Mouse (Mus musculus) MEL (cell line): Measurements from ENCODE around the gene Rasgrp3. TPM values are rescaled to one million over a fixed set of nuclear protein-coding genes. Genes with fewer than 3 reads are reported as not detected.
A peak's percentile ranks its signal among the peaks of the same experiment; 100 is the strongest.

Experiments used
- DNase-seq: peaks from one replicate; pipeline ENCODE4 v3.0.0; 2011; ENCODE audit warnings: low read depth, low spot score
- H3K27ac ChIP-seq: 2 replicates; pipeline ENCODE4 v1.5.1; 2012; ENCODE audit warnings: low read depth, mild to moderate bottlenecking, control low read depth, low read length, moderate library complexity; ENCODE audit not compliant: control insufficient read depth
- H3K27me3 ChIP-seq, 2 experiments: fragments of 150-350 bp in 1 of 2; sonication (generic) in 1 of 2; 2 replicates each; pipeline ENCODE4 v1.6.1; 2012; ENCODE audit warnings: low read length in 2 of 2, mild to moderate bottlenecking in 2 of 2, improper control_type of control experiment in 1 of 2, moderate library complexity in 1 of 2; ENCODE audit not compliant: insufficient read depth in 2 of 2, control insufficient read depth in 1 of 2
- H3K36me3 ChIP-seq, 2 experiments: 2 replicates each; pipeline ENCODE4 v1.6.1; 2012 to 2014; ENCODE audit warnings: low read length in 2 of 2, improper control_type of control experiment in 1 of 2, inconsistent platforms in 1 of 2, mild to moderate bottlenecking in 1 of 2; ENCODE audit not compliant: insufficient read depth in 2 of 2, control insufficient read depth in 1 of 2
- H3K4me1 ChIP-seq, 2 experiments: fragments of 150-350 bp in 1 of 2; sonication (generic) in 1 of 2; 2 replicates each; pipeline ENCODE4 v1.6.1; 2012; ENCODE audit warnings: low read length in 2 of 2, improper control_type of control experiment in 1 of 2, mild to moderate bottlenecking in 1 of 2; ENCODE audit not compliant: insufficient read depth in 2 of 2, control insufficient read depth in 1 of 2
- H3K4me3 ChIP-seq, 2 experiments: fragments of 150-350 bp in 1 of 2; sonication (generic) in 1 of 2; 2 replicates each; pipeline ENCODE4 v1.5.1; 2012; ENCODE audit warnings: low read depth in 2 of 2, low read length in 2 of 2, mild to moderate bottlenecking in 2 of 2, moderate library complexity in 2 of 2, control low read depth in 1 of 2, improper control_type of control experiment in 1 of 2; ENCODE audit not compliant: control insufficient read depth in 1 of 2, insufficient read depth in 1 of 2
- H3K79me2 ChIP-seq: 2 replicates; pipeline ENCODE4 v1.6.1; 2012; ENCODE audit warnings: mild to moderate bottlenecking, low read length, moderate library complexity; ENCODE audit not compliant: control insufficient read depth, poor library complexity, insufficient read depth
- H3K9ac ChIP-seq: 2 replicates; pipeline ENCODE4 v1.6.1; 2012; ENCODE audit warnings: low read depth, mild to moderate bottlenecking, control low read depth, low read length, moderate library complexity; ENCODE audit not compliant: control insufficient read depth, poor library complexity, severe bottlenecking
- H3K9me3 ChIP-seq: fragments of 150-350 bp; sonication (generic); replicated peaks from 2 replicates; pipeline ENCODE4 v1.6.1; 2012; ENCODE audit warnings: mild to moderate bottlenecking, low read length, improper control_type of control experiment, moderate library complexity; ENCODE audit not compliant: insufficient read depth
- BHLHE40 ChIP-seq: IDR thresholded peaks from 2 replicates; pipeline ENCODE4 v1.6.1; 2012; ENCODE audit warnings: low read depth, mild to moderate bottlenecking, inconsistent platforms, low read length, improper control_type of control experiment, borderline replicate concordance
- CHD1 ChIP-seq: IDR thresholded peaks from 2 replicates; pipeline ENCODE4 v1.6.1; 2012; ENCODE audit warnings: low read depth, mild to moderate bottlenecking, inconsistent platforms, low read length, improper control_type of control experiment
- CHD2 ChIP-seq: IDR thresholded peaks from 2 replicates; pipeline ENCODE4 v1.6.1; 2011; ENCODE audit warnings: low read length, improper control_type of control experiment
- CTCF ChIP-seq, 3 experiments: IDR thresholded peaks in 2 of 3; conservative IDR thresholded peaks in 1 of 3; 2 replicates each; pipeline ENCODE4 v1.5.1; 2011 to 2012; ENCODE audit warnings: low read length in 3 of 3, low read depth in 2 of 3, mild to moderate bottlenecking in 2 of 3, improper control_type of control experiment in 1 of 3, inconsistent platforms in 1 of 3, mixed read lengths in 1 of 3, moderate library complexity in 1 of 3; ENCODE audit not compliant: control insufficient read depth in 1 of 3, insufficient read depth in 1 of 3, poor library complexity in 1 of 3, severe bottlenecking in 1 of 3
- EP300 ChIP-seq, 2 experiments: IDR thresholded peaks; 2 replicates each; pipeline ENCODE4 v1.6.1; 2011; ENCODE audit warnings: improper control_type of control experiment in 2 of 2, low read length in 2 of 2, low read depth in 1 of 2, mild to moderate bottlenecking in 1 of 2
- ETS1 ChIP-seq: IDR thresholded peaks from 2 replicates; pipeline ENCODE4 v1.6.1; 2012; ENCODE audit warnings: low read depth, mild to moderate bottlenecking, inconsistent platforms, low read length, improper control_type of control experiment, moderate library complexity
- JUND ChIP-seq: IDR thresholded peaks from 2 replicates; pipeline ENCODE4 v1.6.1; 2011; ENCODE audit warnings: low read depth, mild to moderate bottlenecking, improper control_type of control experiment, low read length
- KAT2A ChIP-seq: conservative IDR thresholded peaks from 2 replicates; pipeline ENCODE4 v1.6.1; 2012; ENCODE audit warnings: low read depth, low read length, improper control_type of control experiment, inconsistent platforms
- MAFK ChIP-seq: IDR thresholded peaks from 2 replicates; pipeline ENCODE4 v1.6.1; 2011; ENCODE audit warnings: low read depth, mild to moderate bottlenecking, low read length, improper control_type of control experiment, borderline replicate concordance
- MAX ChIP-seq: IDR thresholded peaks from 2 replicates; pipeline ENCODE4 v1.6.1; 2011; ENCODE audit warnings: low read length, improper control_type of control experiment
- MAZ ChIP-seq: IDR thresholded peaks from 2 replicates; pipeline ENCODE4 v1.6.1; 2012; ENCODE audit warnings: low read depth, mild to moderate bottlenecking, inconsistent platforms, low read length, improper control_type of control experiment
- NELFE ChIP-seq: IDR thresholded peaks from 2 replicates; pipeline ENCODE4 v1.6.1; 2011; ENCODE audit warnings: low read depth, low read length, improper control_type of control experiment
- POLR2A ChIP-seq, 2 experiments: IDR thresholded peaks; 2 replicates each; pipeline ENCODE4 v1.6.1; 2011 to 2012; ENCODE audit warnings: low read length in 2 of 2, mild to moderate bottlenecking in 2 of 2, control low read depth in 1 of 2, improper control_type of control experiment in 1 of 2, low read depth in 1 of 2, moderate library complexity in 1 of 2; ENCODE audit not compliant: control insufficient read depth in 1 of 2, insufficient read depth in 1 of 2, poor library complexity in 1 of 2
- POLR2AphosphoS2 ChIP-seq: IDR thresholded peaks from 2 replicates; pipeline ENCODE4 v1.6.1; 2011; ENCODE audit warnings: low read length, improper control_type of control experiment
- RAD21 ChIP-seq: IDR thresholded peaks from 2 replicates; pipeline ENCODE4 v1.6.1; 2011; ENCODE audit warnings: mild to moderate bottlenecking, low read depth, low read length, improper control_type of control experiment
- SIN3A ChIP-seq: IDR thresholded peaks from 2 replicates; pipeline ENCODE4 v1.6.1; 2012; ENCODE audit warnings: low read length, improper control_type of control experiment, inconsistent platforms
- ZKSCAN1 ChIP-seq: IDR thresholded peaks from 2 replicates; pipeline ENCODE4 v1.6.1; 2012; ENCODE audit warnings: low read depth, mild to moderate bottlenecking, inconsistent platforms, low read length, improper control_type of control experiment, moderate library complexity
- ZMIZ1 ChIP-seq: IDR thresholded peaks from 2 replicates; pipeline ENCODE4 v1.6.1; 2012; ENCODE audit warnings: low read depth, mild to moderate bottlenecking, inconsistent platforms, low read length, improper control_type of control experiment, moderate library complexity
- ZNF384 ChIP-seq: IDR thresholded peaks from 2 replicates; pipeline ENCODE4 v1.6.1; 2012; ENCODE audit warnings: low read depth, mild to moderate bottlenecking, inconsistent platforms, low read length, improper control_type of control experiment
- polyA plus RNA-seq, 2 experiments: library from polyadenylated mRNA; stranded (reverse) in 1 of 2; unstranded in 1 of 2; fragments of >175 nt in 1 of 2; fragments of >200 nt in 1 of 2; gene quantifications; 2 replicates each; pipeline versions ENCODE4 v1.2.1 to v1.2.4; 2012; ENCODE audit warnings: low replicate concordance in 2 of 2, low read depth in 1 of 2; ENCODE audit not compliant: insufficient read length in 2 of 2, insufficient read depth in 1 of 2, missing spikeins in 1 of 2
- total RNA-seq: library from RNA; depleted of rRNA; stranded (reverse); fragments of 300-350 nt; gene quantifications from 2 replicates; pipeline ENCODE4 v1.2.3, GENCODE M21; 2012

Rasgrp3 gene
- total and polyA plus RNA-seq, 3 experiments: not detected

DNA sequence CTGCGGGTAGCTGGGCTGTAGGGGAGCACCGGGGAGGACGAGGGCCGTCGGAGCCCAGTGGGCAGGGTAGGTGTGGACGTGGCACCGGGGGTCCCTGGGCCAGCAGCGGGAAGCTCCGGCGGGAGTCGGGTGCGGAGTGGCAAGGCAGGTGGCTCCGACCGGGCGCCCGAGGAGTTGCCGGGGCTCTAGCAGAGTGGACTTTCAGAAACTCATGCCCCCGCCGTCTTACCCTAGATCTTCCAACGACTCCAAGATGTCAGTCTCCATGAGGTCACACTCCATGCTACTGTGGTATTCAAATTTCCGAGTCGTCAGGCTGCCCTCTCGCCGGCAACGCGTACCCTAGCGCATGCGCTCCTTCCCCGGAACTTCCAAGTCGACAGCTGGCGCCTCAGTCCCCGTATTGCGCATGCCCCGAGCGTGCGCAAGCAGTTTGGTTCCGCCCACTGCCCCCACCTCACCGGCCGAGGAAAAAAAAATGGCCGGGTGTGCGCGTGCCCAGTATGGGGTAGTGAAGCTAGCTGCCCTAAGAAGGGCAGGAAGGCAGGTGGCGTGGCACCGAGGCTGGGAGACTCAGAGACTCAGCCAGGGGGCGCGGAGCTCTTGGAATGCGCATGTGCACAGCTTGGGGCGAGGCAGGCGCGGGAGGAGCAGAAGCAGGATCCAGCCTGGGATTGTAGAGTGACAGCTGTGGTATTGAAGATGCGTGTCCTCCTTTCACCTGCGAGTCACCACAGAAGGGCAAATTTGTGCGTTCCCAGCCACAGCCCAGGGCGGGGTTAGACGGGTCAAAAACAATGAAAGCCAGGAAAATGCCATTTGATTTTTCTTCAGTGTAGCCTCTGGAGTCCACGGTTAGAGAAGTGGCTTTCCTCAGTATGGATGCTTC is 116.1 kb downstream of the Rasgrp3 start, which contains the start of gene Fam98a (continued):
- TF ChIP-seq ZMIZ1 (peak; percentile 69; the same call in 1 of the 2 replicates), MAFK (no peak), CTCF (IDR thresholded peaks at IDR 0.05 in 2 of 3, conservative IDR thresholded peaks at IDR 0.05 in 1 of 3; ENCODE audit: control insufficient read depth in 1 of 3, insufficient read depth in 1 of 3, low read depth in 2 of 3, low read length in 3 of 3, poor library complexity in 1 of 3, severe bottlenecking in 1 of 3) (peak in 2 of 3 experiments; percentile 38; a peak in 3 of 6 replicates), CHD1 (no peak), SIN3A (peak; percentile 72; the same call in 1 of the 2 replicates), POLR2AphosphoS2 (peak; percentile 71; the same call in 1 of the 2 replicates), CHD2 (no peak), POLR2A (IDR thresholded peaks at IDR 0.05; ENCODE audit: control insufficient read depth in 1 of 2, insufficient read depth in 1 of 2, low read depth in 1 of 2, low read length in 2 of 2, poor library complexity in 1 of 2) (peak; percentile 76 to 91), ETS1 (peak; percentile 60; the same call in 1 of the 2 replicates), ZKSCAN1 (no peak), KAT2A (peak; percentile 73; the same call in 1 of the 2 replicates), NELFE (peak; percentile 89), EP300 (IDR thresholded peaks at IDR 0.05; ENCODE audit: low read depth in 1 of 2, low read length in 2 of 2) (no peak), MAX (peak; percentile 64; the same call in 1 of the 2 replicates)

DNA sequence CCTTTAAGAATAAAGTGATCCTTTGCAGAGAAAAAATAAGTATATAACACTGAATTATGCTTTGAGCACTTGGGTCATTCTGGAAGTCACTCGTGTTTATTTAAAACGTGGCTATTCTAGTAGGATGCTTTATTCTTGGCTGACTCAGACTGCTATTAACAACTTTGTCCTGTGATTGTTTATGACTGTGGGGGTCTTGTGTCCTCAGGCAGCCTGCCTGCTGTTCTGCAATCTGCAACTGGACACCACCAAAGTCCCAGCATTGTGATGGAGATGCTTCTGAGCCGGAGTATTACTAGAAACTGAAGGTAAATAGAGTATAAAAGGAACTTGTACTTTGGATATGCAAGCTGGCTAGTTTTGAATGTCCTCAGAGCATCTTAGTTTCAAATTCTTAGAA is 121.3 kb downstream of the Rasgrp3 start:
- H3K36me3 ChIP-seq: no peaks in the 10 kb centered on the region
- no peak overlapping the region for H3K9ac ChIP-seq
- no peaks in the 10 kb centered on the region for H3K4me1 ChIP-seq
- H3K79me2 ChIP-seq: no peaks in the 10 kb centered on the region
- peaks cover 3% of the 10 kb centered on the region; the same call in 1 of the 2 replicates for H3K9me3 ChIP-seq
- DNase-seq: no peak
- H3K27me3 ChIP-seq: no peaks in the 10 kb centered on the region
- H3K27ac ChIP-seq: no peak overlapping the region
- TF ChIP-seq EP300 (IDR thresholded peaks at IDR 0.05; ENCODE audit: low read depth in 1 of 2, low read length in 2 of 2) (no peak), MAZ (no peak), CHD2 (no peak), JUND (no peak), BHLHE40 (no peak), RAD21 (no peak), ETS1 (no peak), ZNF384 (no peak)
- no peak overlapping the region for H3K4me3 ChIP-seq
